Mouse (Mus musculus) gastrocnemius, postnatal 14 days (tissue): ENCODE data around the gene A630001G21Rik. TPM values are rescaled to one million over a fixed set of nuclear protein-coding genes. Genes with fewer than 3 reads are reported as not detected.

ENCODE experiments used
- DNase-seq: peaks from one replicate; pipeline ENCODE4 v3.0.0; 2021; ENCODE audit warnings: mixed read lengths
- intact Hi-C: fragments of 180-260 bp; cut with DNase I; formaldehyde crosslinking; loops from one replicate; pipeline ENCODE4 v1.15.1; 2025; ENCODE audit warnings: low total_unique reads
- microRNA-seq, 2 experiments: library from miRNA; unstranded; fragments of <30 nt; microRNA quantifications; one replicate each; pipeline ENCODE4 v1.2.0; 2021
- total RNA-seq, 2 experiments: library from RNA; stranded (reverse); gene quantifications; 2 replicates each; pipeline ENCODE4 v1.2.3; 2021

A630001G21Rik gene
- total RNA-seq, 2 experiments from 2014 or later: 0.90 TPM; not detected in 1

DNA sequence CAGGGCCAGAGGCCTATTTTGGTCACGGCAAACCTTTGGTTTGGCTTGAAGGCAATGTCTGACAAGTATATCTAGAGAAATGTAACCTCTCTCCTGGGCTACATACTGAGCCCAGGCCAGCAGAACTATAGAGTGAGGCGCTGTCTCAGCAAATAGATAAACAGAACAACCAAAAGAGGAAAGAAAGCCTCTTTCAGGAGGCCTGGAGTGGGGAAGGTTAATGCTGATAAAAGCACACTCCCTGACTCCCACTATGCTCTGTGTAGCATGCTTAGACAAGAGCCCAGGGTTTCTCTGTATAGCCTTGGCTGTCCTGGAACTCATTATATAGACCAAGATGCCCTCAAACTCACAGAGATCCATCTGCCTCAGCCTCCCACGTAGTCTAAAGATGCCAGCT is 85.2 kb downstream of the A630001G21Rik start:
- DNase-seq: no peak
- intact Hi-C loops: no loop called here

DNA sequence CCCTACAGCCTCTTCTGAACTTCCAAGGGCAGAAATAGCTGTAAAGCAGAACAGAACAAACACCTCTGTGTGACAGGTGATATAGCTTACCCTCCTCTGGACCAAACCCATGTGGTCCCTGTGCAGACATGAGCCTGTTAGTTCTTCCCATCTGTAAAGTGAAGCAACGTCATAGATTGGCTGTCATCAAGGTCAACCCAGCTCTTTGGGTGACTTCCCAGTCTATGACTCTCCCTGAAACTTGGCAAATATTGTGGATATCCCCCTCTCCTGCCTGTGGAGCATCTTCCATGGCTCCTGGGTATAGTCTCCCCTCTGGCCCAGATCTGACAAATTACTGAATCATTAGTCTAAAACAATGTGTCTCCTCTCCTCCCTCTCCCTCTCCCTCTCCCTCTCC is 86.2 kb downstream of the A630001G21Rik start:
- intact Hi-C loops: no loop called here
- DNase-seq: no peak

DNA sequence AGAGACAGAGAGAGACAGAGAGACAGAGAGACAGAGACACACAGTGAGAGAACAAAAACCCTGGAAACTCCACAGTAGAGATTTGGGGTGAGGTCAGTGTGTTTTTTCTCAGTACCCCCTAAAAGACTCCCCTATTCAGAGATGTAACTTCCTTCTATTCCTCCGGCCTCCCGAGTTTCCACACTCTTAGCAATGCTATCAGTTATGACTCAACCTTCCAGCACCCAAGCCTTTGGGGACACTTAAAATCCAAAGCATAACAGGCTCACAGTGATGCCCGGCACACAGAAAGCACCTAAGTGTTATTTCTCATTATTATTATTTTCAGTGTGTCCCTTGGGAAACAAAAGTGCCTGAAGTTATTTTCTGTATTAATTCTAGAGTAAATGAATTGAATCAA is 87.9 kb downstream of the A630001G21Rik start:
- no peak for DNase-seq
- intact Hi-C loops: no loop called here

DNA sequence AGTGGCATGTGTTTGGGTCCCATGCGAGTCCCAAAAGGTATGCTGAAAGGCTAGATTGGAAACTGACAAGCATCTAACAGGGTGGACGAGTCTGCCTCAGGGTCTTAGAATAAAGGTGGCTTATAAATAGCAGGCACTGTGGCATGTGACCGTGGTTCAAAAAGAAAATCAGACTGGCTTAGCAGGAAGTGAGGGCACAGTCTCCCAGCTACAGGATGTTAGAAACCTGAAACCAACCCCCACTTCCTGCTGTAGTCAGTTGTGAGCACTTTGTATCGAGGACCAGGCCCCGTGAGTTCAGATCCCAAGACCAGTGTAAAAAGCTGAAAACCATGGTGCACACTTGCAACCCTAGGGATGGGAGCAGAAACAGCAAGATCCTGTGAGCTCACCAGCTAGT is 91.1 kb downstream of the A630001G21Rik start:
- intact Hi-C loops: no loop called here
- DNase-seq: no peak

DNA sequence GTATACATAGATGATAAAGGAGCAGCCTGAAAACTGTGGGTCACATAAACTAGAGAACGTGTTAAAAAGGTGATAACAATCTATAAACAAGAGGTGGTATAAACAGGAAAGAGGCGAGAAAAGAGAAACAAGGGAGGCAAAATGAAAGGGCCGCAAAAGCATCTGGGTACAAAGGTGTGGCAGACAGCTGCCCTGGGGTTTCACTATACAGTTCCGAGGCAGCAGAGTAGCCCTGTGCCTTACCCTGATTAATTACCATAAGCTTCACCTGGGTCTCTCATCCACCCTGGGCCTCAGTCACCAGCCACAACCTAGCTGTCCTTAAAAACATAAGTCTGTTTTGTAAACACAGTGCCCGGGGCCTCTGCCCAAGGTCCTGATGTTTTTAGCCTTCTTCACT is 91.8 kb downstream of the A630001G21Rik start:
- intact Hi-C loops: no loop called here
- DNase-seq: no peak

DNA sequence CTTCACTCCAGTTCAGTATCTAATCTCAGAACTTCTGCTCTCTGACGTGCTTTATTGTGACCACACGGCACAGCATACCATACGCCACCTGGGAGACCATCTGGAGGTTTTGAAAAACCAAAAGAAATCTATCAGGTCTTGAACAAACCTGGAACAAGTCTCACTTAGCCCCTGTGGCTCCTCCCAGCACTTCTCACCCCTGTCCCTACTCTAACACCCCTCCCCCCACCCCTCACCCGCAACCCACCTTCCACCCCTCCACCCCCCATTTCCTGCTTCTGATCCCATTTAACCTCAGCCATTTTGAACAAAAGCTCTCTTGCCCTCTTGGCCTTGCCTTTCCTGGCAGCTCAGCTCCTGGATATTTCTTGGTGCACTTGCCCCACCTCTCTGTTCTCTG is 98.2 kb downstream of the A630001G21Rik start:
- DNase-seq: no peak
- intact Hi-C loops: no loop called here

Small RNA genes lying within 50 kb of the gene (microRNA-seq; reads per million reads assigned to microRNA genes)
- gene Gm25472 (0 reads per million in 2 experiments), gene Mir8096 (0 reads per million in 2 experiments)

Other genes with a start within 250 kb of the A630001G21Rik start
- not detected for gene G530012D18Rik, start 203.0 kb downstream of the A630001G21Rik start, total RNA-seq
- under 1 TPM; 0.49 to 0.84 TPM for gene Sp110, start 179.8 kb downstream of the A630001G21Rik start, total RNA-seq
- 1 to 10 TPM in 1 of 2 experiments, under 1 TPM in 1; 0.58 to 1.2 TPM for gene Sp140, start 178.3 kb downstream of the A630001G21Rik start, total RNA-seq
- 1 to 10 TPM; 3.7 to 4.6 TPM for gene Sp100, start 128.7 kb downstream of the A630001G21Rik start, total RNA-seq
- gene Cab39, start 14.8 kb upstream of the A630001G21Rik start, total RNA-seq: 100 to 1,000 TPM in 1 of 2 experiments, 10 to 100 TPM in 1; 86.5 to 112 TPM
- gene Itm2c, start 115.6 kb upstream of the A630001G21Rik start, total RNA-seq: 10 to 100 TPM; 48.7 to 50.4 TPM
- gene 4933407L21Rik, start 149.8 kb upstream of the A630001G21Rik start, total RNA-seq: under 1 TPM; 0.31 to 0.33 TPM
- not detected for gene Gpr55, start 182.4 kb upstream of the A630001G21Rik start, total RNA-seq
- gene Spata3, start 238.2 kb upstream of the A630001G21Rik start, total RNA-seq: not detected